Mouse (Mus musculus): Measurements from ENCODE around the gene Rgs3.

Gene Rgs3

DNA sequence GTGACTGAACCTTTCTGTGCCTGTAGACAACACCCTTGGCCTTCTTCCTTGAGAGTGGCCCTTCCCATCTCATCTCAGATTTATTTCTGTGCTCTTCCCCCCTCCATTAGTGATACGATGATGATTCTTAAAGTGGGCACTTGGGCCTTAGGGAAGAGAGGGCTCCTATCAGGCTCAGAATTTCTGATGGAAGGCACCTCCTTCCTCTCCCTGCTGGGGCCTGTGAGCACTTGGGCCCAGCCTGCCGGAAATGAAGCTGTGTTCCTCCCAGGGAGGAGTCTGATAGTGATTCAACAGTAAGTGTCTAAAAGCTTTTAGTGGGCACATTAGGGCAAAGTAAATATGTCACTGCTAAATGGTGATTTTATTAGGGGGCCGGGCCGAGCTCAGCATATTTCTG is 67.7 kb downstream of the Rgs3 start:
- DNase-seq (ENCODE audit: low spot score in 2 of 2) = no peak

DNA sequence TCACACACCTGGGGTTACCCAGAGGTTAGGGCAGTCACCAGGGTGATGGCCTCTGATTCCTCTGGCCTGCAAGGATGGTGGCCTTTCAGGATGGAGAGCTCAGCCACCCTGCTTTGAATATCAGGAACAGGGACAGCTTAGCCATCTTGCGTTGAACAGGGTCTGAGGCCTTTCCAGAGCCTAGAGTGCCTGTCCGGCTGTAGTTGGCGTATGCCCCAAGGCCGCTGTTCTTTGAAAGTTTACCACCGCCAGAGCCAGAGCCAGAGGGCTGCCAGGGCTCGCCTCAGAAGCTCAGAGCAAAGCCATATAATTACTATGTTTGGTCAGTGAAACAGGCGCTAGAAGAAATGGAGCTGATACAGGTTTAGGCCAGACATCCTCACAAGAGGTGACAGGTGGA is 68.9 kb downstream of the Rgs3 start:
- no peak for DNase-seq (ENCODE audit: low spot score in 2 of 2)

DNA sequence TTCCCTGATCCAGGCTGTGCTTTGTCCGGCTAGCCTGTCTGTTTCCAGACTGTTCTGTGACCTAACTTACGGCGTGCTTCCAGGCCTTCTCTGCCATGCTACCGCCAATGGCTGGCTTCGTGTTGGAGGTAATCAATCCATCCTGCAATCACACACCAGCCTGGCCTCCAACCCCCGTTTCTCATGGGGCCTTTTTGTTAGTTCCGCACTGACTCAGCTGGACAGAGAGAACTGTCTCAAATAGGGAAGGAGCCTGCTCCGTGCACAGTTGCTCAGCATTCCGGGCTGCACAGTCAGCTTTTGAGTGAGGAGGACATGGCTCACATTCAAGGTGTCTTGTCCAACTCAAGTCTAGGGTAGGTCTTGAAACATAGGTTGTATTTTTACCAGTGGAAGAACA is 69.8 kb downstream of the Rgs3 start:
- DNase-seq (ENCODE audit: low spot score in 2 of 2) = no peak

DNA sequence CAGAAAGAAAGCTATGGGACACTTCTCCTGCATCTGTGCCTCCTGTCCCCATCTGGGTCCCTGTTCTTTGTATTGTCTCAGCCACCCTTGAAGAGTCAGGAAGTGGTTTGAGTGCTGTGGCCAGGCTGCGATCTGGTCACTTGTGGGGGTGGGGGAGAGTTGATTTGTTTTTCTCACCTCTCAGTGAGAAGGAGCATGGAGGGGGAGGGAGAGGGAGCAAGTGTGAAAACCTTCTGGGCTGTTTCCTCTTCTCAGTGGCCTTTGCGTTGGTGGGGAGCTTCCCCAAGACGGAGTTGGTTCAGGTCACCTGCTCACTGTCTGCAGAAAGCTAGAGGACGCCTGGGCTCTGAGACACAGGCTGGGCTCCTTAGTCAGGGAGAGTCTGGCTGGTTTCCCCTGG is 70.3 kb downstream of the Rgs3 start:
- peak; percentile 90 to 96 for DNase-seq (ENCODE audit: low spot score in 2 of 2)

DNA sequence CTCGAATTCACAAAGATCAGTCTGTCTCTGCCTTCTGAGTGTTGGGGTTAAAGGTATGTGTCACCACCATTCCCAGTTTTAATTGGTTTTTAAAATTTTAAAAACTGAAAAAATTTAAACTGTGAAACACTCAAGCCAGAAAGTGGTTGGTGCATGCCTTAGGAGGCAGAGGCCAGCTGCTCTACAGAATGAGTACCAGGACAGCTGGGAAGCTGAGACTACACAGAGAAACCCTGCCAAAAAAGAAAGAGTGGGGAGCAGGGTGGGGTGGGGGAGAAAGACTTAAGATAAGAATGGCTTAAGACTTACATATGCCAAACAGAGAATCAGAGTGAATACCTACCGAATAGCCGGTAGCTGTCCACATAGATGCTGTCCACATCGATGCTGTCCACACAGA is 73.6 kb downstream of the Rgs3 start:
- DNase-seq (ENCODE audit: low spot score in 2 of 2) = no peak

DNA sequence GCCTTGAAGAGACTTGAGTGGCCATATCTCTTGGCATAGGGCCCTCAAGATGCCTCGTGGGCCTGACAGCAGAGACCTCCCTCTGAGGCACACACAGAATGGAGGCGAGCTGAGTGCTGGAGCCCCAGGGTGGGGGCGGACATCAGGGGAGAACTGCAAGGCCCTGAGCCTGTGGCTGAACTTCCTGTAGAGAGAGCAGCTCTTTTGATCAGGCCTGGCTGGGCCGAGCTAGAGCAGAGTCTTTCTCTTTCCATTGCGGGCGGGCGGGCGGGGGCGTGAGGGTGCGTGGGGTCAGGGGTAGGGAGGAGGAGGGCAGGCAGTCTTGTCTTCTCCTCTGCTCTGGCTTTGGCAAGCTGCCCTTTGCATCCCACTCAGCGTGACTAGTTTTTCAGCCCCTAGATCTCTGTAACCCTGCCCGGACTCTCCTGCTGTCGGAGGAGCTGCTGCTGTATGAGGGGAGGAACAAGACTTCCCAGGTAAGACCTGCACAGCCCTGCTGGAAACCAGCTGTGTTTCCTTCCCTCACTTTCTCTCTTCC is 74.5 kb downstream of the Rgs3 start:
- peak; percentile 65 to 72 for DNase-seq (ENCODE audit: low spot score in 2 of 2)

DNA sequence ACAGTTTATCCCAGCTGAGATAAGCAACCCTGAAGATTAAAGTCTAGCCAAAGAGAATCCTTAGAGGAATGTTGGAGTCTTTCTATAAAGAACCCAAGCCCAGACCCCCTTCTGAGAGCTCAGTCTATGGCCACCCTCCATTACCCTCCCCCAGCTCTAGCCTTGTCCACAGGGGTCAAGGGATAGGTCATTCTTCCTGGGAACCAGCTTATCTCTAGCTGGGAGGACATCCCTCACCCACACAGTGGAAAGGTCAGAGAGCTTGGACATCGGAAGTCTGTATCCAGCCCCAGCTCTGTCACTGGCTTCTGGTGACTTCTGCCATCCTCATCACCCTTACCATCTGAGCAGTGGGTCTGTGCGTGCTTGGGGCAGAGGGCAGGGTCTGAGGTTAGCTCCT is 75.2 kb downstream of the Rgs3 start:
- DNase-seq (ENCODE audit: low spot score in 2 of 2) = no peak

DNA sequence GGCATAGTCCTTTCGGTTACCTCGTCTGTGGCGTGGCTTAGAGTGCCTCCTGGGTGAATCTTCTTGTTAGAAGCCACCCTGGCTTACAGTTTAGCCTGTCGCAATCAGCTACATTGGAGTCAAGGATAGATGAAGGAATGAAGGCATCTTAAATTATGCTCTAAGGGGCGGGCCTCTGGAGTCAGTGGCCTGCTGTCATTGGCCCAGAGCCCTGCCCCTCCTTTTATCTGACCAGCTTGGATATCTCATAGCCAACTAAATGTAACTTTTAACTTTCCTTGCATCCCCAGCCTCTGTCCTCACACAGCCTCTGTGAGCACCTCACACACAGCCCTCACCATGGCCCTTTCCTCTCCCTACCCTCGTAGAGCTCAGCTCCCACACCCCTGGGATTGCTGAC is 76.4 kb downstream of the Rgs3 start:
- no peak for DNase-seq (ENCODE audit: low spot score in 2 of 2)

DNA sequence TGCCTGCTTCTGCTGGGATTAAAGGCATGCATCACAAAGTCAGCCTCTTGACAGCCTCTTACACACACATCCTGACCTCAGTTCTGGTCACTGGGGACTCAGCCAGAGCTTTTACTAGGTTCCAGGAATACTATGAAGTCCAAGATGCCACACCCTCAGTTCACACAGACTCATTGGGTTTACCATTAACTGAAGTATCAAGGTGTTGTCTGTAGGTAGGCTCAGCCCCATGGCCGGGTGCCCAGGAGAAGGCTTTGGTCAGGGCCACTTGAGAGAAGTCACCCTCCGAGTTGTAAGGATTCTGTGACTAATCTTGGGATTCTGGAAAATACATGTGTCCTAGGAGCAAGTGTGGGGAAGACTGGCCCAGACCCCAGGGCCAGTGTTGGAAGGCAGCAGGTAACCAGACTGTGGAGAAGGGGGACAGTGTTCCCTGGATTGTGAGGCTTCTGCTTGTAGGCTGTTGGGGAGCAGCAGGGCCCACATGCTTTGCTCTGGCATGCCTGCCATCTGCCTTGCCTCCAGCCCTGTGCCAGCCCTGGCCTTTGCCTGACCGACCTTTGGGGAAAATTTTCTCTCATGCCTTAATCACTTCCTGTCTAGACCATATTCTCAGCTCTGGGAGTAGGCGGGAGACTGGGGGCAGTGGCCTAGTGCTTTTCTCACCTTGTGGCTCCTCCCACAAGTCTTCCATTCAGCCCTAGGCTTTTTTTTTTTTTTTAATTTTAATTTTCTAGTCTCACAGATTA is 78.4 kb downstream of the Rgs3 start:
- DNase-seq (ENCODE audit: low spot score in 2 of 2) = peak; percentile 63 to 77

DNA sequence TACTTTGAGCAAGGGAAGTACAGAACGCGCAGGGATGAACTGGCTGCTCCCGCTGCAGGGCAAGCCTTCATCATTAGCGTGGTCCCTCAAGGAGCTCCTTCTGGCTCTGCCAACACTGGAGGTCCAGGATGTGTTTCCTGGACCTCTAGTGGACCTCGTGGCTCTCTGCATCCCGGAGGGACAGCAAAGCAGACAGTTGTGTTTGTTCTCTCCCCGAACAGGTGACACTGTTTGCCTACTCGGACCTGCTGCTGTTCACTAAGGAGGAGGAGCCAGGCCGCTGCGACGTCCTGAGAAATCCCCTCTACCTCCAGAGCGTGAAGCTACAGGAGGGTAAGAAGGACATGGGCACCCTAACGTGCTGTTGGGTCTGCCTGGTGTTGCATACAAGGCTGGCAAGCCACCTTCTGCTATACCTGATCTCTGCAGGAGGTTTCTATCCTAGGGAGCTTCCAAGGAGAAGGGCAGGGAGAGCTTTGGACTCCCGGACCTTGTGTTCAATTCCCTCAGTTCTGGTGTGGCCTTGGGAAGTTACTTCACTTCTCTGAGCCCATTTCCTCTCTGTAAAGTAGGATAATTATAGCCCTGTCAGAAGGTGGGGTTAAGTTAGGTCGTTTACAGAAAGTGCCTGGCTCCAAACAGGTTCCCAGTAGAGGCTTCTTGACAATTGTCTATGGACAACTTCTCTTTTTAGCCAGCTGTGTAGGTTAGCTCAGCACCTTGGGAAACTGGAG is 81.0 kb downstream of the Rgs3 start:
- DNase-seq (ENCODE audit: low spot score in 2 of 2) = no peak

DNA sequence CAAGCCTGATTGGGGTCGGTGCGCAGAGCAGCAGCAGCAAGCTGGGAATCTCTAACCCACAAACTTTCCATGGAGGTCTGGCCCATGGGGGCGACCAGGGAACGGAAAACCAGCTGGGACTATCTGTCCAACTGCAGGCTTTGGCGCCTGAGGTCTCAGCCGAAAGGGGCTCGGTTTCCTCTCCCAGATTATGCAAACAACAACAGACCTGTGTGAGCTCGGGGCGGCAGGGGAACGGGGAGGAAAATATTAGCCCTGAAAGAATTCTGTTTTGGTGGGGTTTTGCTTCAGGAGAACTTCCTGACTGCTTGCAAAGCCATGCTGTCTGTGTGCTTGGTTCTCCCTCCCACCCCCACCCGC is 81.6 kb downstream of the Rgs3 start:
- DNase-seq (ENCODE audit: low spot score in 2 of 2) = no peak

DNA sequence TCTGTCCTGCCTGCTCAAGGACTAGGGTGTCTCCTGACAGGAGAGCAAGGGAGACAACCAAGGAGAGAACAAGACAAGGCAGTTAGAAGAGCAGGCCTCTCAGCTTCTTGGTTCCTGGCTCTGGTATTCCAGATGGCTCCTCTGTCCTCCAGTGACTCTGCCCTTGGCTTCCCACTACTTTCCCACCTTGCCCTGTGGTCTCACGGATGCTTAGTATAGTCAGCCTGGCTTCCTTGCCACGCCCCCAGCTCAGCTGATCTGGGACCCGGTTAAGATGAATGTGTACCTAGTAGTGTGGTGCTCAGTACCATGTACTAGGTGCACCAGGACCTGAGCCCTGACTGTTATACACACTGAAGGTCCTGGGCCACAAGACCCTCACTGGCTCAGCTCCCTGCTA is 82.0 kb downstream of the Rgs3 start:
- no peak for DNase-seq (ENCODE audit: low spot score in 2 of 2)

DNA sequence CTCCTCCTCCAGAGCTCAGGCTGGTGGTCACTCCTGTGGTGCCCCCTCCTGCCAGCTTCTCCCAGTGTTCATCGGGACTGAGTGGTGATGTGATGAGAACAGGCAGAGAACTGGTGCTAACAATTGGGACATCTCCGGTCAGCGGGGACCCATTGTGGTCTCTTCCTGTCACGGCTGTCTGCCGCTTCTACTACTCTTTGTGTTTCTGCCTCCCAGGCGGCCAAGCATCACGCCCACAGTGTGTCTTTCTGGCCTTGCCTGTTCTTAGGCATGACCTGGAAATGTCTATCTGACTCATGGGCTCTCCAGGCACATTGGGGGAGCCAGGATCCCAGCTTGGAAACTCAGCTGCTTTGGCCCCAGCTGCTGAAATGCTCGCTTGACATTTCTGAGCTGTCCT is 83.8 kb downstream of the Rgs3 start:
- no peak for DNase-seq (ENCODE audit: low spot score in 2 of 2)

DNA sequence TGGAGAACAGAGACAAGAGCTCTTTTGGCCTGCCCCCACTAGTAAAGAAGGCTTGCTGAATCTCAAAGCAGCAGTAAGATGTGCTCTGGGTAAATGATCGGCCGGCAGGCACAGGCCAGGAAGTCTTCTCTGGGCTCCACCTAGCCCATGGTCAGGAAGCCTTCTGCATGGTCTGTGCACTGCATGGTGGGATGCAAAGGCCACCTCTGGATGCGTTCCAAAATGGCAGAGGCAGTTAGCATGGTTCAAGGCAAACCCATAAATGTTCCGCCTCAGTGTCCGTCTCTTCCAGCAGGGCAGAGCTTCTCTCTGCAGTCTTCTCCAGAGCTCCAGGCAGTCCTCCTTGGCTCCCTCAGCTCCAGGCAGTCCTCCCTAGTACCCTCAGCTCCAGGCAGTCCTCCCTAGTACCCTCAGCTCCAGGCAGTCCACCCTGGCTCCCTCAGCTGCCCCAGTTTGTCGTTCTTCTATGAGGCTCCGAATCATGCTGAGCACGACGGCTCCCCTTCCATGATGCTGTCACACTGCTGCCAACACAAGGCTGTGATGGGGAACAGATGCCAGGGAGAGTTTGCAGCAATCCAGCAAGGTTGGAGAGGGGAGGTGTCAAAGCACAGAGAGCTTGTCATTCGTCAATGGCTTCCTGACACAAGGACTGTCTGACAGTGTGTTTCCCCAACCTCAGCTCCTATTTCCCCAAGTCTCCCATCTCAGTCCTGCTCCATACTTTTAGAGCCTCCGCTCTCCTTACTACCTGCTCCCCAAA is 84.6 kb downstream of the Rgs3 start:
- no peak for DNase-seq (ENCODE audit: low spot score in 2 of 2)

DNA sequence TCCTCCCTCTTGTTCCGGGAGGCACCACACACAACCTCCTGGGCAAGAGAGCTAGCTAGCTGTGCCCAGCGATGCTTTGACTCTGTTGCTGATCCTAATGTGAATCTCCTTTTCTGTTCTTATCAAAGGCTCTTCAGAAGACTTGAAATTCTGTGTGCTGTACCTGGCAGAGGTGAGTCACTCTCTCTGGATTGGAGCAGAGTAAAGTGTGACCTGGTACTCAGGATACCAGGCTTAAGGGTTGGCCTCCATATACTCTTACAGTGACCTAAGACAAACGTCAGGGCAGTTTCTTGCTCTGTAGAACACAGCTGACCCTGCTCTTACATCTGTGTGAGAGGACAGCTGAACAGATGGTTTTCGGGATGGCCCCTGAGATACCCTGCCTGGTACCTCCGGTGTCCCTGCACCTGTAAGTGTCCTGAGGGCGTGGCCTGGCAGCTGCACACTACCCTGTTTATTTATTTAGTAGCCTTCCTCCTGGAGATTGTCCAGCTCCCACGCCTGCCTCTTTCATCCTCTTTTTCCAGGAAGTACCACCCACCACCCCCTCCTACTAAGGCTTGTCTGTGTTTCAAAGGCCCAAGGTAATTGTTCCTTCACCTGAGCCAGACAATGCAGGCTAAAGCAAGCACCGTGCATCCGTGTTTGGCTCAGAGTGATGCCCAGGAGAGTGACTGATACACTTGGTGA is 87.1 kb downstream of the Rgs3 start:
- DNase-seq (ENCODE audit: low spot score in 2 of 2) = no peak

DNA sequence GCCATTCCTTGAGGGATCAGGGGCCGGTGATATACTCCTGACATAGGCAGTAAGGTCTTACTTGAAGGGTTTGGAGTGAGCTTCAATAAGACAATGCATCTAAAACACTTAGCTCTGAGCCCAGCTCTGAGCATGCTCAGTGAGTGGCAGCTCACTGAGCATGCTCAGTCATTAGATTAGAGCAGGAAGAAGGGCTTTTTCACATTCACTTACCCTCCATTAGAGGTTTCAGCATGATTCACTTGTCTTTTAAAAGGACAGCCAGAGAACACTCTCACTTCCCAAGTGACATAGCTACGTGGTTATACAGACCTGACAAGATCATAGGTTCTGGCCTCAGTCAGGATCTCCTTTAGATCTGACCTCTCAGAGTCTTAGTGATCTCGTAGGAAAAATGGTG is 89.2 kb downstream of the Rgs3 start:
- DNase-seq (ENCODE audit: low spot score in 2 of 2) = no peak

DNA sequence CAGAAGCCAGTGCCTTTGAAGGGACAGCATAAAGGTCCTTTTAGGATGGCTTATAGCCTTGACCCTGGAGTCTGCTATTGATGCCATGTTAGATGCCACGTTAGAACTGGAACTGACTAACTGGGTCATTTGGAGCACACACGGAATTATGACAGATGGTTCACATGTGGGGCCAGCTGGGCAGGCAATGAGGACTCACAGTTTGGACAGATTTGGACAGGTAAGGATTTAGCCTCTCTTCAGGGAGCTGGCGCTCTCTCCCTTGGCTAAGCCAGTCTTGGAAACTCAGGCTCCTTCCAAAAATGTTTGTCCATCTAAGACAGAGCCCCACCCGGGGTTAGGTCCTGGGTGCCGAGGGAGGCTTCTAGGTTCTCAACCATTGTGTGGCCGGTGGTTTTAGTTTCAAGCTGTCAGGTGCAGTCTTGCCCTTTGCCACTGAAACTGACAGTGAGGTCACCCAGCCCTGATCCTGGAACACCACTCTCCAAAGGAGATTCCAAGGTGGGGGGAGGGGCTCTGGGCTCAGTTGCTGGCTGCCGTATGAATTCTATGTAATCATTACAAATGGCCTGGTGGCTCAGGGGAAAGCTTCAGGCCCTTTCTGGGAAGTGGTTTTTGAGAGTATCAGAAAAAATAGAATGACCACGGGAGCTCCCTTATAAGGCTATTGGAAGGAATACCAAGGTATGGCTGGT is 90.0 kb downstream of the Rgs3 start:
- no peak for DNase-seq (ENCODE audit: low spot score in 2 of 2)

DNA sequence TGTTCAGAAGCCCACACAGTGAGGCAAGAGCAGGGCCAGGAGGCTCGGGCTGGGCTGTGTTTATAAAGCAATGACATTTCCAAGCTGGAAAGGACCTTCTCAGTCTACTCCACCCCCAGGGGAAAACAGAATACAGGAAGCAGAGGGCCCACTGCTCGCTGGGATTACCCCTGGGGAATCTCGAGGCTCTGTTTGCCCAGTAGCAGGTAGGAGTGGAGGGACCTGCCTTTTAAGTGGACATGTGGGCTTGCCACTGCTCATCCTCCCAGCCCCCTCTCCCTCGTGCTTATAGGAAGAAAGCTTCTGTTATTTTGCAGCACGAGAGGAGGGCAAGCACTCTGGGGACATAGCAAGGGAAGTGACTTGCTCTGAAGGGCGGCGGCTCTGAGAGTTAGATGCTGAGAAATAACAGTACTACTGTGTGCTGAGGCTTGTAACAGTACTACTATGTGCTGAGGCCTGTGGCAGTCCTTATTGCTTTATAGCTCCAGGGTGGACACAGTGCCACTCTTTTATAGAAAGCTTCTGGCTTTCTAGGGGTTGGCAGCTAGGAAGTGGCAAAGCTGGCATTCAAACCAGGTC is 91.6 kb downstream of the Rgs3 start:
- DNase-seq (ENCODE audit: low spot score in 2 of 2) = no peak

DNA sequence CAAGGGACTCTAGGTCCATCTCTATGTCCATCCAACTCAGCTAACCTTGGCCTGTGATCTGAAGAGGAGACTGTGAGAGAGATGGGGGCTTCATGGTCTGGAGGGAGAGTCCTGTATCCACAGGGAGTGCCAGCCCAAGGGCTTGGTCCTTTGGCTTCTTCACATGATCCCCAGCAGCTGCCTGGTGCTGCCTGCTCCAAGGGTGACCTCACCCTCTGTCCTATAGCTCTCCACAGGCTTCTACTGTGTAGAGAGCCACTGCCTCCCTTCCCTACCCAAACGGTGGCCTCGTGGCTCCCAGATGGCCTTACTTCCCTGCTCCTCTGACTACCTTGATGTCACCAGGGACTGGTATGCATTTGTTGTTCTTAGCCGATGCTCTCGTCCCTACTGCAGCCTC is 92.6 kb downstream of the Rgs3 start:
- DNase-seq (ENCODE audit: low spot score in 2 of 2) = no peak

DNA sequence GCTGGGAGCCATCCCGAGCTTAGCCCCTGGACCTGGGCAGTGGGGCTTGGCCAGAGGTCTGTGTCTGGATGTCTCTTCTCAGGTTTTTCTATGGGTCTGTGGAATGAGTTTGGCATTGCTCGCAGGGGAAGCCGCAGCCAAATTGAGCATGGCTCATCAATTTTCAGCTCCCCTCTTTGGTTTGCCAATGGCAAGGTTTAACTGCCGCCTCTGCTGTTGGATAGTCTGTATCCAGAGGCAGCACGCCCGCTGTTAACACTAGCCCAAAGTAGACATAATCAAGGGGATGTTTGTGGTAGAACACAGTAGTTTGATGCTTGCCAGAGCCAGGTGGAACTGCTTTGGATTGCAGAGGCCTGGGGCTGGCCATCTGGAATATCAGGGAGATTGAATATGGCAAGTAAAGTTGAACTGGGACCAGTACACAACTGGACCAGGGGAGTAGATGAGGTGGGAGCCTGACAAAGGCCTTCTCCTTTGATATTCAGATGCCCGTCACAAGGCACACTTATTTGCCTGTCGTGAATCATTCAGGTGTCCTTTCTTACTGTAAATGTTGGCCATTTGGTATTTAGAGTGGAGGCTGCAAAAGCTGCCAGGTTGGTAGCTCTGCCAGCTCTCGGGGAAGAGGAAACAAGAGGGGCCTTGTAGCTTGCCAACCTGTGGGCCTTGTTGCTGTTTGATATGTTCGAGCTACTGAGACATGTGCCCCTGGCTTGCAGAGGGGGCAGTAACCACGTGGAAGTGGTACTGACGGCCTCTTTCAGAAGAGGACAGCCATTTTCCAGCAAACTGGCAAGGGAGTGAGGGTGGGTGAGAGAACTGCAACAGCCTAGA is 93.5 kb downstream of the Rgs3 start:
- no peak for DNase-seq (ENCODE audit: low spot score in 2 of 2)

All from natural killer cell, adult 2 months (primary cell).